Comparison of ENCODE assay signal across 18 mouse cellular contexts in genomic region chr16:37445756-37446155, GRCm38 (mm10).
"Had no signal": no experiment of that assay in that cellular context is flagged by ENCODE, and none has a peak within 500 bp of the region (broad histone marks: within the 10 kb centered on the region; RNA-seq: fewer than 3 reads in every experiment).

No protein-coding gene starts in this region.

- H3K4me2 ChIP-seq: lung, embryonic 15.5 days; midbrain, embryonic 12.5 days; neural tube, embryonic 12.5 days had no signal

- H3K27ac ChIP-seq: lung, embryonic 15.5 days; macrophage; midbrain, embryonic 12.5 days; neural tube, embryonic 12.5 days had no signal

- H3K9ac ChIP-seq: liver, postnatal 0 days; lung, embryonic 15.5 days; midbrain, embryonic 12.5 days; neural tube, embryonic 12.5 days had no signal

- H3K4me1 ChIP-seq: lung, embryonic 15.5 days; megakaryocyte, embryonic 14.5 days; midbrain, embryonic 12.5 days; neural tube, embryonic 12.5 days had no signal

- ATAC-seq: liver, postnatal 0 days; lung, postnatal 0 days; midbrain, embryonic 16.5 days had no signal

- H3K27me3 ChIP-seq: lung, embryonic 15.5 days; megakaryocyte, embryonic 14.5 days; midbrain, embryonic 12.5 days; neural tube, embryonic 12.5 days had no signal

- H3K36me3 ChIP-seq: lung, embryonic 15.5 days; midbrain, embryonic 12.5 days; neural tube, embryonic 12.5 days had no signal

- DNase-seq: liver, postnatal 0 days; lung, adult 2 months; lung, postnatal 14 days; lung, postnatal 36 days; midbrain, embryonic 14.5 days; right cerebral cortex, postnatal 25 days; right cerebral cortex, postnatal 4 days; spleen, adult 18-20 months; thymus, adult 18-20 months; thymus, postnatal 14 days; thymus, postnatal 36 days had no signal

- H3K4me3 ChIP-seq: lung, embryonic 15.5 days; megakaryocyte, embryonic 14.5 days; midbrain, embryonic 12.5 days; neural tube, embryonic 12.5 days had no signal

- H3K9me3 ChIP-seq: lung, embryonic 15.5 days; midbrain, embryonic 12.5 days; neural tube, embryonic 12.5 days had no signal
